Mouse (Mus musculus): ENCODE data around the gene Ppp1r12b.

DNA sequence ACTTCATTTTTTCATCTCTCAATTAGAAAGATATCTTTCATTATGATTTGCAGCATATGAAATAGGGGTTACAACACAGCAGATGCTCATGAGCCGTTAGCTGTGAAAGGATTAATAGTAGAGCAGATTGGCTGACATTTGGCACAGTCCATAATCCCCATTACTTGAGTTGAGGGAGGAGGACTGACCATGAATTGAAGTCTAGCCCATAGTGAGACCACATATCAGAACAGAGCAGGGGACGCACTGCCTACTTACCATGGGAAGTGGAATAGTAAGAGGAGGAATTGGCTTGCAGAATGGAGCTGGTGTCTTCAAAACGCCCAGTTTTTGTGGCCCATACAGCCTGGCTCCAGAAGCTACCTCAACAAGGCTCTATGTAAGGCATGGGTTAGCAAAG, 159.2 kb downstream of the Ppp1r12b start:
- TF ChIP-seq CTCF (IDR thresholded peaks at IDR 0.05; ENCODE audit: borderline replicate concordance, insufficient read depth, low read depth, low read length), result no peak
- TF ChIP-seq POLR2A (IDR thresholded peaks at IDR 0.05; ENCODE audit: borderline replicate concordance, insufficient read depth, low read length), result no peak
